Mouse (Mus musculus) liver, adult 2 months (tissue): ENCODE measurements at regions not wholly inside any gene's neighbourhood (a gene's known extent, or its start where the extent isn't known, plus 50 kb on each side); places are given as distances from the start of the nearest gene placed in this dataset.

Source experiments
- DNase-seq: peaks from one replicate; pipeline ENCODE4 v3.0.0-alpha.2; 2011; ENCODE audit warnings: low read depth, low spot score; ENCODE audit errors: extremely low read depth
- H3K27ac ChIP-seq: fragments of 200-500 bp; replicated peaks from 2 replicates; pipeline ENCODE4 v1.5.1; 2012; ENCODE audit warnings: low read depth, mild to moderate bottlenecking, control low read depth, inconsistent platforms, low read length; ENCODE audit not compliant: insufficient read depth
- H3K27me3 ChIP-seq: fragments of 200-500 bp; 2 replicates; pipeline ENCODE4 v1.6.1; 2012; ENCODE audit warnings: mild to moderate bottlenecking, moderate library complexity, low read length, inconsistent platforms; ENCODE audit not compliant: control insufficient read depth, insufficient read depth
- H3K36me3 ChIP-seq: fragments of 200-500 bp; 2 replicates; pipeline ENCODE4 v1.6.1; 2012; ENCODE audit warnings: low read length, inconsistent platforms; ENCODE audit not compliant: control insufficient read depth, insufficient read depth
- H3K4me1 ChIP-seq: fragments of 200-500 bp; 2 replicates; pipeline ENCODE4 v1.6.1; 2011; ENCODE audit warnings: low read length; ENCODE audit not compliant: control insufficient read depth, insufficient read depth
- H3K4me3 ChIP-seq: fragments of 200-500 bp; 2 replicates; pipeline ENCODE4 v1.5.1; 2011; ENCODE audit warnings: low read depth, mild to moderate bottlenecking, control low read depth, low read length, moderate library complexity; ENCODE audit not compliant: insufficient read depth
- H3K79me2 ChIP-seq: fragments of 200-500 bp; 2 replicates; pipeline ENCODE4 v1.6.1; 2012; ENCODE audit warnings: inconsistent platforms, mild to moderate bottlenecking, low read length, moderate library complexity; ENCODE audit not compliant: control insufficient read depth, insufficient read depth
- H3K9ac ChIP-seq: fragments of 200-500 bp; 2 replicates; pipeline ENCODE4 v1.6.1; 2012; ENCODE audit warnings: low read depth, mild to moderate bottlenecking, control low read depth, inconsistent platforms, low read length
- CTCF ChIP-seq: fragments of 200-500 bp; IDR thresholded peaks from 2 replicates; pipeline ENCODE4 v1.5.1; 2011; ENCODE audit warnings: low read depth, low read length, control low read depth
- POLR2A ChIP-seq: fragments of 200-500 bp; IDR thresholded peaks from 2 replicates; pipeline ENCODE4 v1.6.1; 2011; ENCODE audit warnings: low read length, control low read depth; ENCODE audit not compliant: insufficient read depth; ENCODE audit errors: extremely low read depth
- WGBS: fragments of 180-500 bp; shearing (Covaris S2); methylation state at CpG from one replicate; pipeline ENCODE4 v1.1.7; 2018; 5-methylcytosine and 5-hydroxymethylcytosine counted together

GRCm38 (mm10) chr3:148202148-148202547 is 788.2 kb downstream of the Adgrl2 start:
- Histone ChIP-seq H3K79me2 (no peaks in the 10 kb centered on the region), H3K4me1 (no peaks in the 10 kb centered on the region), H3K27me3 (no peaks in the 10 kb centered on the region), H3K36me3 (no peaks in the 10 kb centered on the region), H3K9ac (no peak overlapping the region), H3K4me3 (no peak overlapping the region), H3K27ac (no peak overlapping the region)
- TF ChIP-seq POLR2A (no peak), CTCF (no peak)
- no peak for DNase-seq
- WGBS: 70% methylated on average over 3 of the region's 3 CpGs

GRCm38 (mm10) chr3:148186704-148187103 is 803.7 kb downstream of the Adgrl2 start:
- no peak overlapping the region for H3K4me3 ChIP-seq
- H3K79me2 ChIP-seq: no peaks in the 10 kb centered on the region
- TF ChIP-seq CTCF (no peak), POLR2A (no peak)
- H3K27me3 ChIP-seq: no peaks in the 10 kb centered on the region
- no peak for DNase-seq
- no peak overlapping the region for H3K9ac ChIP-seq
- no peak overlapping the region for H3K27ac ChIP-seq
- WGBS: 65% methylated on average over 2 of the region's 2 CpGs
- H3K4me1 ChIP-seq: no peaks in the 10 kb centered on the region
- H3K36me3 ChIP-seq: no peaks in the 10 kb centered on the region

- no peak for TF ChIP-seq POLR2A
- no peak for TF ChIP-seq CTCF
These were observed 822.8 kb downstream of the Adgrl2 start for GRCm38 (mm10) chr3:148167556-148167955.

DNA sequence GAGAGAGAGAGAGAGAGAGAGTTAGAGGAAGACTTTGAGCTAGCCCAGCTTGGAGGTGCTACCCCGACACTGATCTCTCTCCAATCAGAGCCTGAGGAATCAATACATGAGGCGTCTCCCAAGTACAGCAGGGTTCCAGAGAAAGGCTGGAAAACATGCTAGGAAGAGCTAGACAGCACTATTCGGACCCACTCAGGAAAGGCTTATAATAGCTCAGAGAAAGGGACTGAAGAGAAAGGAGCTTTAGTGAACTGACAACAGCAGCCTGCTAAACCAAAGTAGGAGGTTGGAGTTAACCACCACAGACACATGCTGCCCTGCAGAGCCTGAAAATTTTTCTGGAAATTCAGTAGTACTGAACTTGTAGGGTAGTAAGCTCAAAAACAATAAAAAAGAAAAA is 831.3 kb downstream of the Adgrl2 start:
- WGBS: 68% methylated on average over 3 of the region's 3 CpGs
- H3K27ac ChIP-seq: no peak overlapping the region
- H3K79me2 ChIP-seq: no peaks in the 10 kb centered on the region
- no peaks in the 10 kb centered on the region for H3K4me1 ChIP-seq
- no peaks in the 10 kb centered on the region for H3K36me3 ChIP-seq
- H3K9ac ChIP-seq: no peak overlapping the region
- DNase-seq: no peak
- no peak overlapping the region for H3K4me3 ChIP-seq
- H3K27me3 ChIP-seq: no peaks in the 10 kb centered on the region
- TF ChIP-seq CTCF: no peak
- TF ChIP-seq POLR2A: no peak

More at GRCm38 (mm10) chr3:148167556-148167955, 822.8 kb downstream of the Adgrl2 start:
- Histone ChIP-seq H3K27me3 (no peaks in the 10 kb centered on the region), H3K9ac (no peak overlapping the region), H3K79me2 (no peaks in the 10 kb centered on the region), H3K27ac (no peak overlapping the region), H3K4me1 (no peaks in the 10 kb centered on the region), H3K36me3 (no peaks in the 10 kb centered on the region), H3K4me3 (no peak overlapping the region)
- DNase-seq: peak; percentile 83
- 53% methylated on average over 1 of the region's 1 CpGs for WGBS

DNA sequence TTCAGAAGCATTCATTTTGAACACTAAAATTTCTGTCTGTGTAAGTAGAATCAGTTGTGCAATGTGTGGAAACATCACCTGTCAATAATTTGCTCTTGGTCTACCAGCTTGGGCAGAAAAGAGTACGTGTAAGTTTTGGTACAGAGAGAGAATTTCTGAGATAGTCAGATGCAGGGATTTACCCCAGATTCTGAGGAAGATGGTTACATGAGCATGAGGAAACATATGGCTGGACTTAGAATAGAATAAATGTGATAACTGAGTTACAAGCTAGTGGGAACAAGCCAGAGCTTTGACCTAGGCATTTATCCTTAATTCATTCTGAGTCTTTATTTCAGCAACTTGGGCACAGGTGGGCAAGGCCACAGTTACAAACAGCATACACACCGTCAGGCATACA is 831.8 kb downstream of the Adgrl2 start:
- TF ChIP-seq CTCF (no peak), POLR2A (no peak)

GRCm38 (mm10) chr3:148143776-148144175 is 846.6 kb downstream of the Adgrl2 start:
- no peak overlapping the region for H3K4me3 ChIP-seq
- no peak overlapping the region for H3K9ac ChIP-seq
- H3K79me2 ChIP-seq: no peaks in the 10 kb centered on the region
- H3K27ac ChIP-seq: no peak overlapping the region
- H3K4me1 ChIP-seq: no peaks in the 10 kb centered on the region
- H3K36me3 ChIP-seq: no peaks in the 10 kb centered on the region
- DNase-seq: no peak
- WGBS: 91% methylated on average over 2 of the region's 2 CpGs
- TF ChIP-seq POLR2A: no peak
- no peak for TF ChIP-seq CTCF
- H3K27me3 ChIP-seq: no peaks in the 10 kb centered on the region

More for the DNA sequence above, 831.8 kb downstream of the Adgrl2 start:
- H3K79me2 ChIP-seq: no peaks in the 10 kb centered on the region
- H3K27me3 ChIP-seq: no peaks in the 10 kb centered on the region
- no peak overlapping the region for H3K9ac ChIP-seq
- H3K27ac ChIP-seq: no peak overlapping the region
- no peak for DNase-seq
- H3K4me3 ChIP-seq: no peak overlapping the region
- 74% methylated on average over 2 of the region's 2 CpGs for WGBS
- no peaks in the 10 kb centered on the region for H3K4me1 ChIP-seq
- no peaks in the 10 kb centered on the region for H3K36me3 ChIP-seq
